Mouse (Mus musculus): Measurements from ENCODE around the gene Smim5. TPM values are rescaled to one million over a fixed set of nuclear protein-coding genes. Genes with fewer than 3 reads are reported as not detected.

Gene Smim5
- polyA plus RNA-seq, 1 experiment from 2014 or later = 2.9 TPM

DNA sequence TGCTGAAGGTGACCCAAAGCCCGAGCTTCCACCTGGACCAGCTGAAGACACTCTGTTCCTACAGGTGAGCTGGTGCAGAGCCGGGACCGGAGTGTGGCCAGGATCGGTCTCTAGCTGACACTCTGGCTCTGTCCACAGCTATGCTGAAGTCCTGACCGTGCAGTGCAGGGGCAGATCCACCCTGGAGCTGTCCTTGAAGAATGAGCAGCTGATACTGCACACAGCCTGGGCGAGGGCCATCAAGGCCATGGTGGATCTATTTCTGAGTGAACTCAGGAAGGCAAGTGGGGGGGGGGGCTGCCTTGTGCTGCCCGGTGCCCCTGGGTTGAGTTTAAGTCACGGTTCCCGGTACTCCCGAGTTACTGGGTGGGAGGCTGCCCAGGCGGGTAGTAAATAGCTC is 13.3 kb upstream of the Smim5 start:
- 84% methylated on average over 11 of the region's 11 CpGs for WGBS
- Histone ChIP-seq H3K9ac (ENCODE audit: low read depth, low read length) (no peak overlapping the region), H3K4me1 (ENCODE audit: control insufficient read depth, insufficient read depth, low read length) (no peaks in the 10 kb centered on the region), H3K27me3 (ENCODE audit: control insufficient read depth, insufficient read depth, low read length) (no peaks in the 10 kb centered on the region; the same call in 1 of the 2 replicates), H3K4me2 (replicated peaks; ENCODE audit: low read depth, low read length) (no peak overlapping the region), H3K36me3 (ENCODE audit: control insufficient read depth, insufficient read depth, low read length) (no peaks in the 10 kb centered on the region), H3K9me3 (ENCODE audit: control insufficient read depth, low read length) (no peaks in the 10 kb centered on the region), H3K27ac (ENCODE audit: low read depth, low read length) (no peak overlapping the region), H3K4me3 (ENCODE audit: low read length) (no peak overlapping the region)
- no peak for ATAC-seq (ENCODE audit: low FRiP score, low TSS enrichment)

DNA sequence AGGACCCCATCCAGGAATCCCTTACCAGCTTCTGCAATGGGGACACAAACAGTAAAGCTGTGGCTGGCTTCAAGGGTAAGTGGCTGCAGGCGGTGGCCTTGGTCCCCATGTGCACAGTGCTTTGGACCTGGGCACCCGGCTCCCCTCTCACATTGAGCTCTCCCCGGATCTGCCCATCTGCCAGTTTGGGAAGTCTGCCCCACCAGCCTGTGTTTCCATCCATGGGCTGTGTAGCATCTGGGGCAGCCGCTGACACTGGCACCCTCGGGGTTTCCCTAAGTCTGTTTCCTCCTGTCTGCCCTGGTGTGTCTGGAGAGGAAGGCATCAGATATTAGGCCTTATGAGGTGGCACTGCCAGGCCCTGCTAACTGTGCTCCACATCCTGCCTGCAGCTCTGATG is 11.7 kb upstream of the Smim5 start:
- no peak overlapping the region for H3K4me3 ChIP-seq (ENCODE audit: low read length)
- H3K9ac ChIP-seq (ENCODE audit: low read depth, low read length) = no peak overlapping the region
- H3K27ac ChIP-seq (ENCODE audit: low read depth, low read length) = no peak overlapping the region
- peaks cover 3% of the 10 kb centered on the region; the same call in 1 of the 2 replicates for H3K36me3 ChIP-seq (ENCODE audit: control insufficient read depth, insufficient read depth, low read length)
- no peaks in the 10 kb centered on the region; the same call in 1 of the 2 replicates for H3K27me3 ChIP-seq (ENCODE audit: control insufficient read depth, insufficient read depth, low read length)
- H3K4me1 ChIP-seq (ENCODE audit: control insufficient read depth, insufficient read depth, low read length) = no peaks in the 10 kb centered on the region
- no peaks in the 10 kb centered on the region for H3K9me3 ChIP-seq (ENCODE audit: control insufficient read depth, low read length)
- no peak overlapping the region for H3K4me2 ChIP-seq (replicated peaks; ENCODE audit: low read depth, low read length)
- 90% methylated on average over 5 of the region's 5 CpGs for WGBS
- no peak for ATAC-seq (ENCODE audit: low FRiP score, low TSS enrichment)

DNA sequence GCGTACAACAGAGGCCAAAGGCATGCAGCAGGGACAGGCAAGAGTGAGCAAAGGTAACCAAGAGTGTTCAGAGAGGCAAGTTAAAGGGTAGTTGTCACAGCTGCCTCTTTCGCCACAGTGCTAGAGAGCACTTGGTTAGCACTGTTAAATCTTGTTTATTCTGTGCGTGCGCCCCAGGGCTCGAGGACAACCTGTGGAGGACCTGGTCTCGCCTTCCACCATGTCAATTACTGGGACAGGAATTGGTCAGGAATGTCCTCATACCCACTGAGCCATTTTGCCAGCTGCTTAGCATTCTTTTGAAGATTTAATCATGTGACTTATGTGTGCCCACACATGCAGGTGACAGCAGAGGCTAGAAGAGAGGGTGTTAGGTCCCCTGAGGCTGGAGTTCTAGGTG is 10.6 kb upstream of the Smim5 start:
- no peaks in the 10 kb centered on the region for H3K27me3 ChIP-seq (ENCODE audit: control insufficient read depth, insufficient read depth, low read length)
- no peak overlapping the region for H3K27ac ChIP-seq (ENCODE audit: low read depth, low read length)
- ATAC-seq (ENCODE audit: low FRiP score, low TSS enrichment) = no peak
- no peaks in the 10 kb centered on the region for H3K9me3 ChIP-seq (ENCODE audit: control insufficient read depth, low read length)
- WGBS = 84% methylated on average over 6 of the region's 6 CpGs
- no peak overlapping the region for H3K4me3 ChIP-seq (ENCODE audit: low read length)
- H3K9ac ChIP-seq (ENCODE audit: low read depth, low read length) = no peak overlapping the region
- H3K4me1 ChIP-seq (ENCODE audit: control insufficient read depth, insufficient read depth, low read length) = no peaks in the 10 kb centered on the region
- peaks cover 14% of the 10 kb centered on the region for H3K36me3 ChIP-seq (ENCODE audit: control insufficient read depth, insufficient read depth, low read length)
- H3K4me2 ChIP-seq (replicated peaks; ENCODE audit: low read depth, low read length) = no peak overlapping the region

DNA sequence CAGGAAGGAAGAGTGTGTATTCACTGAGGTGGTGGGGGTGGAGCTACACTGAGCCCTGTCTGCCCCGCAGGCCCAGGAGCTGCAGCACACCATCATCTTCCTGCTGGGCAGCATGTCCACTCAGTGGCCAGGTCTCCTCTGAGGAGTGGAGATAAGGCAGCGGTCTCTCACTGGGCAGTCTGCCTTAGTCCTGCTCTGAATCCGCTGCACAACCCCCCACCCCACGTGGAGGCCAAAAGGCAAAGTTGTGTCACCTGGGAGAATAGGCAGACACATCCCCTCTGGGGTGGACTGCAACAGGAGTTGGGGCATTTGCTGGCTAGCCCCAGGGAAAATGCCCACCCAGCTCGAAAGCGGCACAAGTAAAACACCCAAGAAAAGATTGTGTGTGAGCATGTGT is 7.6 kb upstream of the Smim5 start:
- no peak for ATAC-seq (ENCODE audit: low FRiP score, low TSS enrichment)
- peaks cover 34% of the 10 kb centered on the region for H3K36me3 ChIP-seq (ENCODE audit: control insufficient read depth, insufficient read depth, low read length)
- no peaks in the 10 kb centered on the region for H3K27me3 ChIP-seq (ENCODE audit: control insufficient read depth, insufficient read depth, low read length)
- no peak overlapping the region for H3K9ac ChIP-seq (ENCODE audit: low read depth, low read length)
- WGBS = 65% methylated on average over 6 of the region's 6 CpGs
- no peaks in the 10 kb centered on the region for H3K4me1 ChIP-seq (ENCODE audit: control insufficient read depth, insufficient read depth, low read length)
- no peak overlapping the region for H3K4me2 ChIP-seq (replicated peaks; ENCODE audit: low read depth, low read length)
- H3K27ac ChIP-seq (ENCODE audit: low read depth, low read length) = no peak overlapping the region
- no peak overlapping the region for H3K4me3 ChIP-seq (ENCODE audit: low read length)
- H3K9me3 ChIP-seq (ENCODE audit: control insufficient read depth, low read length) = no peaks in the 10 kb centered on the region

DNA sequence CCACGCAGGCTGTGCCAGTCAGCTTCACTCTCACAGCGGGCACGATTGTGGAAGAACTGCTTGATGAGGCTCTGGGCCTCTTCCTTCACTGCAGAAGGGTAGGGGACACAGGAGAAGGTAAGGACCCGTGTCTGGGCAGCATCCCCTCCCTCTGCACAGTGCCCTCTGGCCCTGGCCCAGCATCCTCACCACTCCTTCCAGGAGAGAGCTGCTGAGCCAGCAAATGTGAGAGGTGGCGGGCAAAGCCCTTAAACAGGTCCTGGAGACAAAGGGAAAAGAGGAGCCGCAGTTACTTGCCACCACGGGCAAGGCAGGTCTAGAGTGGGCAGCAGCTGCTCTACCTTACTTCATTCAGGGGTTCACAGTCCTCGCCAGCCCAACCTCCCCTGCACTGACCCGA is 6.7 kb upstream of the Smim5 start:
- Histone ChIP-seq H3K27me3 (ENCODE audit: control insufficient read depth, insufficient read depth, low read length) (no peaks in the 10 kb centered on the region), H3K27ac (ENCODE audit: low read depth, low read length) (no peak overlapping the region), H3K36me3 (ENCODE audit: control insufficient read depth, insufficient read depth, low read length) (peaks cover 34% of the 10 kb centered on the region), H3K4me1 (ENCODE audit: control insufficient read depth, insufficient read depth, low read length) (no peaks in the 10 kb centered on the region), H3K4me3 (ENCODE audit: low read length) (no peak overlapping the region), H3K9ac (ENCODE audit: low read depth, low read length) (no peak overlapping the region), H3K9me3 (ENCODE audit: control insufficient read depth, low read length) (no peaks in the 10 kb centered on the region), H3K4me2 (replicated peaks; ENCODE audit: low read depth, low read length) (no peak overlapping the region)
- ATAC-seq (ENCODE audit: low FRiP score, low TSS enrichment) = no peak
- 91% methylated on average over 9 of the region's 9 CpGs for WGBS

DNA sequence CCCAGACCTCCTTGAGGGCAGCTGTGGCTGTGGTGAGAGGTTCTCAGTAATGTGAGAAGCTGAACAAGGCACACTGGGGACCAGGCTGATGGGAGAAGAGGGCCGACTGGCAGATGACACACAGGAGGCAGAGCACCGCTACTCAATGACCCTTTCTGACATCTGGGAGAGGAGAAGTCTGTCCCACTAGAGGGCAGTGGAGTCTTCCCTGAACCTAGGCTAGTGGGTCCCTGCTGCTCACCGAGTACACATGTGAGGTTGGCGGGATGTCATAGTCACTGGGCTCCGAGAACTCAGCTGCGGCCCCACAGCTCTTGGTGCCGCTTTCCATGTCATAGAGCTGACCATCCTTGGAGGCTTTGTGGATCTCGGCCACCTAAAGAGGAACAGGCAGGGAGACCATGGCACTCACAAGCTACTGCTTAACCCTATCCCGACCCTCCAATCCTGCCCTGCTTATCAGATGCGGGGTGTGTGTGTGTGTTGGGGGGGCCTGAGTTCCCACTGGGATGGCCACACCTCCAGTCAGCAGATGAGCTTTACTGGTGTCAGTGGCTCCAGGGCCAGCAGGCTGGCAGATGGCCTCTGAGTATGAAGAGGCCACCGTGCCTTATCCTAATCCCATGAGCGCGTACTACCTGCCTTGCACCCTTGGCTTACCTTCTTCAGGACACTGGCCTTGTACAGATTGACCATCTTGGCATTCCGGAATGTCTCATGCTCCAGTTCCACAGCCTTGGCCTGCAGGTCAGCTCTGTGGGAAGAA is 4.8 kb upstream of the Smim5 start:
- Histone ChIP-seq H3K4me2 (replicated peaks; ENCODE audit: low read depth, low read length) (no peak overlapping the region), H3K4me1 (ENCODE audit: control insufficient read depth, insufficient read depth, low read length) (peaks cover 16% of the 10 kb centered on the region), H3K27me3 (ENCODE audit: control insufficient read depth, insufficient read depth, low read length) (no peaks in the 10 kb centered on the region), H3K27ac (ENCODE audit: low read depth, low read length) (no peak overlapping the region), H3K4me3 (ENCODE audit: low read length) (no peak overlapping the region), H3K36me3 (ENCODE audit: control insufficient read depth, insufficient read depth, low read length) (peaks cover 34% of the 10 kb centered on the region), H3K9ac (ENCODE audit: low read depth, low read length) (no peak overlapping the region), H3K9me3 (ENCODE audit: control insufficient read depth, low read length) (no peaks in the 10 kb centered on the region)
- 72% methylated on average over 14 of the region's 14 CpGs for WGBS
- ATAC-seq (ENCODE audit: low FRiP score, low TSS enrichment) = no peak

DNA sequence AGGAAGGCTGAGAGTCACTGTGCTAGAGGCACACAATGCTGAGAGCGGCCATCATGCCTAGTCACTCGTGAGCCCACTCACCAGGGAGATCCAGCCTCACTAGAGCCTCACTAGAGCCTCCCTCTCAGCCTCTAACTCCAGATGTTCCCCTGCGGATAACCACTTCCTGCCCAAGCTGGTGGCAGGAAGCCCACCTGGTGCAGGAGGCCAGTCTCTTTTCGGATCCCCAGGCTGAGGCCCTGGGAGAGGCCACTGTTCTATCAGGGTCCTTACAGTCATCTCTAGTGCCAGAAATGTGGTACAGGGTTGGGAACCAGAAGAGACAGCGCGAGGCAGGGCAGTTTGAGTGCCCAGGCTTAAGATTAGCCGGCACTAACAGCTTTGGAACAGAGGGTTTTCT is 1.3 kb upstream of the Smim5 start:
- Histone ChIP-seq H3K4me1 (ENCODE audit: control insufficient read depth, insufficient read depth, low read length) (peaks cover 43% of the 10 kb centered on the region), H3K9ac (ENCODE audit: low read depth, low read length) (no peak overlapping the region), H3K36me3 (ENCODE audit: control insufficient read depth, insufficient read depth, low read length) (peaks cover 27% of the 10 kb centered on the region), H3K27ac (ENCODE audit: low read depth, low read length) (no peak overlapping the region), H3K9me3 (ENCODE audit: control insufficient read depth, low read length) (no peaks in the 10 kb centered on the region), H3K4me3 (ENCODE audit: low read length) (no peak overlapping the region), H3K27me3 (ENCODE audit: control insufficient read depth, insufficient read depth, low read length) (no peaks in the 10 kb centered on the region), H3K4me2 (replicated peaks; ENCODE audit: low read depth, low read length) (no peak overlapping the region)
- no peak for ATAC-seq (ENCODE audit: low FRiP score, low TSS enrichment)
- 84% methylated on average over 7 of the region's 7 CpGs for WGBS

DNA sequence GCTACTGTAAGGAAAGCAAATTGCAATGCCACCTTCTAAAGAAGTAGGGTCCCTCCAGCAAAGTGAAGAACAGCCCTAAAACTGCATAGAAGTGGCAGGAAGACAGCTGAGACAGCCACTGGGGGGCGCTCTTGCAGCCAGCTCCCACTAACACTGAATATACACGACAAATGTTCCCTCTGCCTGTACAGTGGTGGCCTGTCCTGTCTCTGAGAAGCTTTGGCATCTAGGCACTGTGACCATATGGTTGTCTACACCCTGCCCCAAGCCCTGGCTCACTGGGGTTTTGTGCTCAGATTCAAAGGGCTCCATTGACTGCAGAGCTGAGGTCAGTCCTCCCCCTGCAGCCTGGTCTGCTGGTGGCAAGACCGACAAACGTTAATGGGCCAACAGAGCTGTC is 880 bp upstream of the Smim5 start:
- H3K4me1 ChIP-seq (ENCODE audit: control insufficient read depth, insufficient read depth, low read length) = peaks cover 48% of the 10 kb centered on the region
- H3K36me3 ChIP-seq (ENCODE audit: control insufficient read depth, insufficient read depth, low read length) = peaks cover 23% of the 10 kb centered on the region
- H3K9me3 ChIP-seq (ENCODE audit: control insufficient read depth, low read length) = no peaks in the 10 kb centered on the region
- H3K4me2 ChIP-seq (replicated peaks; ENCODE audit: low read depth, low read length) = no peak overlapping the region
- H3K9ac ChIP-seq (ENCODE audit: low read depth, low read length) = 0 out of 2 replicates have a peak overlapping the region, but pooled peaks have one; percentile 12
- H3K4me3 ChIP-seq (ENCODE audit: low read length) = no peak overlapping the region
- H3K27ac ChIP-seq (ENCODE audit: low read depth, low read length) = peak overlapping the region; percentile 80
- 2% methylated on average over 4 of the region's 4 CpGs for WGBS
- no peaks in the 10 kb centered on the region for H3K27me3 ChIP-seq (ENCODE audit: control insufficient read depth, insufficient read depth, low read length)
- no peak for ATAC-seq (ENCODE audit: low FRiP score, low TSS enrichment)

DNA sequence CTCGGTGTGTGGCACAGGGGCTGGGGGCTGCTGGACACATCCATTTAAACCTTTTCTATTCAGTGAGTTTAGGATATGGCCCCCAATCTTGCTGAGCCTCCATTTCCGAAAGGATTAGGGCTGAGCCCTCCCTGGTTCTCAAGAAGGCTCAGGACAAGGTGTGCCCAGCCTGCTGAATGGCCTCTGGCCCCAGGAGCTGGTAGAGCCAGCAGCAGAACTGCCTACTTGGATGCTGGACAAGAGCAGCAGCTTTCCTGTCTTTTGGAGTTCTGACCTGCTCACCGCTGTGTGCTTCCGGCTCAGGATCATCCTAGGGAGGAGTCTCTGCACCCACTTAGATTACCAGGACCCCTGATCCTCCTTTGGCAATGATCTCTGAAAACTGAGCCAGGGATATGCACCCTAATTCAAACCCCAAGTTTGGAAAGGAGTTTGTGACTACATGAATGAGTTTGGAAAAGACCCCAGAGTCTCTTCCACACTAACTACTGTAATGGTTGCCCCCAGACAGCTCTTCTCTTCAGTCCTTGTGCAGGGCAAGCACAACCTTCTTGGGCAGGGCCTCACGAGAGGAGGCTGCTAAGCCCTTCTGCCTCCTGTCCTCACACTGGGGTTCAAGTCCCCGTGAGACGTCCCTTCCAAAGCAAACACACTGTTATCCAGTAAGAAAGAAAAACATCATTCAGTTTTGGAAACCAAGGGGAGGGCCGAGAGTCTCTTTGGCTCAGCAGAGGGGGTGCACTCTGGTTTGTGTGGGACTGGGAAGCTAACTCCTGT is 983 bp downstream of the Smim5 start:
- H3K27me3 ChIP-seq (ENCODE audit: control insufficient read depth, insufficient read depth, low read length) = no peaks in the 10 kb centered on the region
- H3K4me2 ChIP-seq (replicated peaks; ENCODE audit: low read depth, low read length) = peak overlapping the region; percentile 21; the same call in 1 of the 2 replicates
- WGBS = 56% methylated on average over 8 of the region's 8 CpGs
- peaks cover 66% of the 10 kb centered on the region for H3K4me1 ChIP-seq (ENCODE audit: control insufficient read depth, insufficient read depth, low read length)
- no peak overlapping the region; the same call in 1 of the 2 replicates for H3K27ac ChIP-seq (ENCODE audit: low read depth, low read length)
- H3K36me3 ChIP-seq (ENCODE audit: control insufficient read depth, insufficient read depth, low read length) = peaks cover 6% of the 10 kb centered on the region; the same call in 1 of the 2 replicates
- H3K9ac ChIP-seq (ENCODE audit: low read depth, low read length) = no peak overlapping the region
- ATAC-seq (ENCODE audit: low FRiP score, low TSS enrichment) = no peak
- H3K9me3 ChIP-seq (ENCODE audit: control insufficient read depth, low read length) = no peaks in the 10 kb centered on the region
- no peak overlapping the region for H3K4me3 ChIP-seq (ENCODE audit: low read length)
